Mouse (Mus musculus): ENCODE data around the gene Prdx2. TPM values are rescaled to one million over a fixed set of nuclear protein-coding genes. Genes with fewer than 3 reads are reported as not detected.

The Prdx2 gene
- total and polyA plus RNA-seq, 2 experiments from 2014 or later: 758 to 809 TPM

- H3K27ac ChIP-seq (ENCODE audit: low read depth): no peak overlapping the region
- ATAC-seq (ENCODE audit: insufficient read depth, low read depth) (no peak), DNase-seq (ENCODE audit: low spot score) (no peak)
- H3K4me2 ChIP-seq (ENCODE audit: low read depth, low read length): no peak overlapping the region
- H3K9me3 ChIP-seq (replicated peaks; ENCODE audit: control insufficient read depth, low read length): no peaks in the 10 kb centered on the region
- H3K27me3 ChIP-seq (ENCODE audit: control insufficient read depth, insufficient read depth, low read length): peaks cover 63% of the 10 kb centered on the region
- H3K9ac ChIP-seq (replicated peaks; ENCODE audit: low read depth, low read length): no peak overlapping the region
- no peaks in the 10 kb centered on the region for H3K36me3 ChIP-seq (replicated peaks; ENCODE audit: control insufficient read depth, insufficient read depth, low read length)
- no peak for TF ChIP-seq EP300 (IDR thresholded peaks at IDR 0.05; ENCODE audit: low read depth)
- TF ChIP-seq CTCF (IDR thresholded peaks at IDR 0.05; ENCODE audit: low read depth): no peak
- 80% methylated on average over 13 of the region's 13 CpGs for WGBS
- no peak overlapping the region for H3K4me3 ChIP-seq (ENCODE audit: low read depth, low read length)
- no peaks in the 10 kb centered on the region for H3K4me1 ChIP-seq (ENCODE audit: control insufficient read depth, insufficient read depth)
Observed at GRCm38 (mm10) chr8:84930582-84930981, 38.8 kb upstream of the Prdx2 start.

GRCm38 (mm10) chr8:84933767-84934559, 35.4 kb upstream of the Prdx2 start:
- peaks cover 83% of the 10 kb centered on the region for H3K27me3 ChIP-seq (ENCODE audit: control insufficient read depth, insufficient read depth, low read length)
- no peak overlapping the region for H3K27ac ChIP-seq (ENCODE audit: low read depth)
- TF ChIP-seq EP300 (IDR thresholded peaks at IDR 0.05; ENCODE audit: low read depth) (no peak), CTCF (IDR thresholded peaks at IDR 0.05; ENCODE audit: low read depth) (no peak)
- DNase-seq (ENCODE audit: low spot score) (no peak), ATAC-seq (ENCODE audit: insufficient read depth, low read depth) (no peak)
- H3K36me3 ChIP-seq (replicated peaks; ENCODE audit: control insufficient read depth, insufficient read depth, low read length): no peaks in the 10 kb centered on the region
- H3K9me3 ChIP-seq (replicated peaks; ENCODE audit: control insufficient read depth, low read length): no peaks in the 10 kb centered on the region
- H3K9ac ChIP-seq (replicated peaks; ENCODE audit: low read depth, low read length): no peak overlapping the region
- H3K4me1 ChIP-seq (ENCODE audit: control insufficient read depth, insufficient read depth): 0 out of 2 replicates have a peak, but pooled peaks cover 6% of the 10 kb centered on the region
- no peak overlapping the region for H3K4me3 ChIP-seq (ENCODE audit: low read depth, low read length)
- no peak overlapping the region for H3K4me2 ChIP-seq (ENCODE audit: low read depth, low read length)
- whole genome bisulfite sequencing: 73% methylated on average over 16 of the region's 16 CpGs

- DNase-seq (ENCODE audit: low spot score) (no peak), ATAC-seq (ENCODE audit: insufficient read depth, low read depth) (no peak)
- H3K4me2 ChIP-seq (ENCODE audit: low read depth, low read length): no peak overlapping the region
- H3K9me3 ChIP-seq (replicated peaks; ENCODE audit: control insufficient read depth, low read length): no peaks in the 10 kb centered on the region
- H3K36me3 ChIP-seq (replicated peaks; ENCODE audit: control insufficient read depth, insufficient read depth, low read length): no peaks in the 10 kb centered on the region
- TF ChIP-seq CTCF (IDR thresholded peaks at IDR 0.05; ENCODE audit: low read depth) (no peak), EP300 (IDR thresholded peaks at IDR 0.05; ENCODE audit: low read depth) (no peak)
- WGBS: 5% methylated on average over 15 of the region's 15 CpGs
- no peak overlapping the region for H3K9ac ChIP-seq (replicated peaks; ENCODE audit: low read depth, low read length)
- no peak overlapping the region for H3K4me3 ChIP-seq (ENCODE audit: low read depth, low read length)
- H3K27me3 ChIP-seq (ENCODE audit: control insufficient read depth, insufficient read depth, low read length): peaks cover 79% of the 10 kb centered on the region
- H3K27ac ChIP-seq (ENCODE audit: low read depth): no peak overlapping the region
- H3K4me1 ChIP-seq (ENCODE audit: control insufficient read depth, insufficient read depth): 0 out of 2 replicates have a peak, but pooled peaks cover 6% of the 10 kb centered on the region
Observed at GRCm38 (mm10) chr8:84934860-84935259, 34.5 kb upstream of the Prdx2 start.

GRCm38 (mm10) chr8:84935489-84935888, 33.9 kb upstream of the Prdx2 start:
- H3K27ac ChIP-seq (ENCODE audit: low read depth): no peak overlapping the region
- no peak overlapping the region for H3K4me3 ChIP-seq (ENCODE audit: low read depth, low read length)
- H3K27me3 ChIP-seq (ENCODE audit: control insufficient read depth, insufficient read depth, low read length): peaks cover 73% of the 10 kb centered on the region
- ATAC-seq (ENCODE audit: insufficient read depth, low read depth) (no peak), DNase-seq (ENCODE audit: low spot score) (no peak)
- H3K9ac ChIP-seq (replicated peaks; ENCODE audit: low read depth, low read length): no peak overlapping the region
- no peaks in the 10 kb centered on the region for H3K36me3 ChIP-seq (replicated peaks; ENCODE audit: control insufficient read depth, insufficient read depth, low read length)
- 0 out of 2 replicates have a peak, but pooled peaks cover 6% of the 10 kb centered on the region for H3K4me1 ChIP-seq (ENCODE audit: control insufficient read depth, insufficient read depth)
- TF ChIP-seq CTCF (IDR thresholded peaks at IDR 0.05; ENCODE audit: low read depth) (no peak), EP300 (IDR thresholded peaks at IDR 0.05; ENCODE audit: low read depth) (no peak)
- no peaks in the 10 kb centered on the region for H3K9me3 ChIP-seq (replicated peaks; ENCODE audit: control insufficient read depth, low read length)
- no peak overlapping the region for H3K4me2 ChIP-seq (ENCODE audit: low read depth, low read length)
- 5% methylated on average over 14 of the region's 14 CpGs for WGBS

- no peaks in the 10 kb centered on the region for H3K36me3 ChIP-seq (replicated peaks; ENCODE audit: control insufficient read depth, insufficient read depth, low read length)
- 0 out of 2 replicates have a peak, but pooled peaks cover 6% of the 10 kb centered on the region for H3K4me1 ChIP-seq (ENCODE audit: control insufficient read depth, insufficient read depth)
- no peak overlapping the region for H3K9ac ChIP-seq (replicated peaks; ENCODE audit: low read depth, low read length)
- no peak overlapping the region for H3K27ac ChIP-seq (ENCODE audit: low read depth)
- DNase-seq (ENCODE audit: low spot score) (no peak), ATAC-seq (ENCODE audit: insufficient read depth, low read depth) (no peak)
- TF ChIP-seq CTCF (IDR thresholded peaks at IDR 0.05; ENCODE audit: low read depth) (no peak), EP300 (IDR thresholded peaks at IDR 0.05; ENCODE audit: low read depth) (no peak)
- H3K4me3 ChIP-seq (ENCODE audit: low read depth, low read length): peak overlapping the region; percentile 43
- H3K27me3 ChIP-seq (ENCODE audit: control insufficient read depth, insufficient read depth, low read length): peaks cover 69% of the 10 kb centered on the region
- no peaks in the 10 kb centered on the region for H3K9me3 ChIP-seq (replicated peaks; ENCODE audit: control insufficient read depth, low read length)
- 26% methylated on average over 23 of the region's 23 CpGs for WGBS
- peak overlapping the region; percentile 66; the same call in 1 of the 2 replicates for H3K4me2 ChIP-seq (ENCODE audit: low read depth, low read length)
Observed at GRCm38 (mm10) chr8:84936041-84936961, 33.1 kb upstream of the Prdx2 start.
